Mouse (Mus musculus) heart, embryonic 10.5 days (tissue): ENCODE results near the gene Dedd2. TPM values are rescaled to one million over a fixed set of nuclear protein-coding genes. Genes with fewer than 3 reads are reported as not detected.

ENCODE experiments used
- DNase-seq: peaks from one replicate; pipeline ENCODE4 v3.0.0-alpha.2; 2017; ENCODE audit warnings: low spot score
- H3K27ac ChIP-seq: fragments of 300-500 bp; sonication (generic); 2 replicates; pipeline ENCODE4 v1.5.1; 2016; ENCODE audit warnings: mild to moderate bottlenecking
- H3K27me3 ChIP-seq: fragments of 300-500 bp; sonication (generic); 2 replicates; pipeline ENCODE4 v1.6.1; 2016; ENCODE audit warnings: mild to moderate bottlenecking; ENCODE audit not compliant: poor library complexity, insufficient read depth, severe bottlenecking
- H3K36me3 ChIP-seq: fragments of 300-500 bp; sonication (generic); 2 replicates; pipeline ENCODE4 v1.6.1; 2016; ENCODE audit warnings: mild to moderate bottlenecking, moderate library complexity
- H3K4me1 ChIP-seq: fragments of 300-500 bp; sonication (generic); 2 replicates; pipeline ENCODE4 v1.6.1; 2016; ENCODE audit warnings: mild to moderate bottlenecking
- H3K4me3 ChIP-seq: fragments of 300-500 bp; sonication (generic); 2 replicates; pipeline ENCODE4 v1.5.1; 2016; ENCODE audit warnings: mild to moderate bottlenecking, moderate library complexity
- H3K9me3 ChIP-seq: fragments of 300-500 bp; sonication (generic); 2 replicates; pipeline ENCODE4 v1.6.1; 2016; ENCODE audit warnings: mild to moderate bottlenecking, moderate library complexity
- WGBS: fragments of 180-500 bp; shearing (Covaris S2); methylation state at CpG from one replicate; pipeline ENCODE4 v1.1.7; 2016; 5-methylcytosine and 5-hydroxymethylcytosine counted together
- polyA plus RNA-seq: library from polyadenylated mRNA; unstranded; fragments of >200 nt; fragmentation: Nextera tagmentation; extraction: Ambion mirVana; gene quantifications from 2 replicates; pipeline ENCODE4 v1.2.1, GENCODE M21; 2016

Gene Dedd2
- polyA plus RNA-seq, 1 experiment from 2014 or later = 8.1 TPM

DNA sequence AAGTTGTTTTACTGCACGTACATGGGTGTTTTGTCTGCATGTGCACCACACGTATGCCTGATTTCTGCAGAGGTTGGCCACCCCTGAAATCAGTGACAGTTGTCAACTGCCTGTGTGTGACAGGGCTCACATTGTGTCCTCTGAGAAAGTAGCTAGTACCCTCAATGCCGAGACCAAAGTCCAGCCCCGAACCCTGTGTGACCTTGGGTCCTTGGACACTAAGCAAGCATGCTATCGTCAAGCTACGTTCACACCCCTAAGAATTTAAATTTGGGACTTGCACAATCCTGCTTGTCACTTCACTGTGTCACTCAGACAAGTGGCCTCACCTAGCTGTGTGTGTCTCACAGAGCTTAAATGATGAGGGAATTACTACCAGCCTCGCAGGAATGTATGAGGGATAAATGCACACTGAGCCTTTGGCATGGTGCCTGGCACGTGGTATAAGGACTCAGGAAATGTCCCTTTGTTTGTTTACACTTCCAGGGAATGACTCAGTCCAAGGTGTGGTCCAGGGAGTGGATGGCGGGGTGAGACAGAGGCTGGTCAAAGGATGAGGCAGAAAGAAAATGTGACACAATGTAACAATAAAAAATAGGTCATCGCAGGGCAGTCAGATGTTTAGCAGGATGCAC, 22.9 kb downstream of the Dedd2 start:
- H3K9me3 ChIP-seq = no peaks in the 10 kb centered on the region
- 0 out of 2 replicates have a peak, but pooled peaks cover 6% of the 10 kb centered on the region for H3K4me1 ChIP-seq
- WGBS = 56% methylated on average over 10 of the region's 10 CpGs
- no peak for DNase-seq
- H3K36me3 ChIP-seq = peaks cover 6% of the 10 kb centered on the region
- H3K4me3 ChIP-seq = no peak overlapping the region
- no peaks in the 10 kb centered on the region for H3K27me3 ChIP-seq
- H3K27ac ChIP-seq = no peak overlapping the region

DNA sequence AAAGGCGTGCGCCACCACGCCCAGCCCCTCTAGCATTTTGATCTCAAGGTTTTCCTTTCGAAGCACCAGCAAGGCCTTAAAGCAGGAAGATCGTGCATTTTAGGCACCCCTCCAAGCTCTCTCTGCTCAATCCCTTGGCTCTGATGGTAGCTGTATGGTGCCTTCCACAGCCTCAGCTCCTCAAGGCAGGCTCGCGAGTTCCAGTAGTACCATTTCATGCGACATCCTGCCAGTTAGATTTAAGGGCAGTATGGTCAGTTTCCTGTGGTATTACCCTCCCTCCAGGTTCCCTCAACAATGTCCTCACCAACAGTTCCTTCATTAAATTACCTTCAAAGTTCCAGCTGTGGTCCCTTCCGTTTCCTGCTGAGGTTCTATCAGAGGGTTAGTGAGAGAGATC, 24.3 kb downstream of the Dedd2 start:
- no peaks in the 10 kb centered on the region for H3K9me3 ChIP-seq
- no peak overlapping the region for H3K4me3 ChIP-seq
- no peak for DNase-seq
- WGBS = 84% methylated on average over 9 of the region's 9 CpGs
- no peaks in the 10 kb centered on the region for H3K27me3 ChIP-seq
- H3K36me3 ChIP-seq = no peaks in the 10 kb centered on the region
- no peak overlapping the region for H3K27ac ChIP-seq
- H3K4me1 ChIP-seq = 0 out of 2 replicates have a peak, but pooled peaks cover 6% of the 10 kb centered on the region

DNA sequence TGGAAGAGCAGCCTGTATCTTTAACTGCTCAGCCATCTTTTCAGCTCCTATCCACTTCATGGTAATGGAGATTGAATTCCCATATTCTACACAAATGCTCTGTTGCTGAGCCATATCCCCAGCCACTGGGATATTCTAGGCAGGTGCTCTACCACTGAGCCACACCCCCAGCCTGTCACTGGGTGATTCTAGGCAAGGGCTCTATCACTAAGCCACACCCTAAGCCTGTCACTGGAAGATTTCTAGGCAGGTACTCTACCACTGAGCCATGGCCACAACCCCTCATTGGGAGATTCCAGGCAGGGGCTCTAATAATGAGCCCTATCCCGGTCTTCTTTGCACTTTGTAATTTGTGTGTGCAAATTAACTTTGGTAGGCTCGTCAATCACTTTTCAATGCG, 25.3 kb downstream of the Dedd2 start:
- Histone ChIP-seq H3K9me3 (no peaks in the 10 kb centered on the region), H3K36me3 (no peaks in the 10 kb centered on the region), H3K4me3 (no peak overlapping the region), H3K27me3 (no peaks in the 10 kb centered on the region), H3K27ac (no peak overlapping the region), H3K4me1 (0 out of 2 replicates have a peak, but pooled peaks cover 6% of the 10 kb centered on the region)
- 75% methylated on average over 3 of the region's 3 CpGs for WGBS
- no peak for DNase-seq

- WGBS = 73% methylated on average over 8 of the region's 8 CpGs
- H3K9me3 ChIP-seq = no peaks in the 10 kb centered on the region
- no peaks in the 10 kb centered on the region for H3K27me3 ChIP-seq
- no peak overlapping the region for H3K4me3 ChIP-seq
- no peaks in the 10 kb centered on the region for H3K36me3 ChIP-seq
- H3K27ac ChIP-seq = no peak overlapping the region
- no peak for DNase-seq
- H3K4me1 ChIP-seq = no peaks in the 10 kb centered on the region
These were observed 28.3 kb downstream of the Dedd2 start for GRCm38 (mm10) chr7:25192110-25192509.

- H3K4me1 ChIP-seq = no peaks in the 10 kb centered on the region
- WGBS = 82% methylated on average over 11 of the region's 11 CpGs
- peaks cover 7% of the 10 kb centered on the region; the same call in 1 of the 2 replicates for H3K27me3 ChIP-seq
- no peak for DNase-seq
- no peaks in the 10 kb centered on the region for H3K36me3 ChIP-seq
- no peak overlapping the region for H3K4me3 ChIP-seq
- no peak overlapping the region for H3K27ac ChIP-seq
- H3K9me3 ChIP-seq = no peaks in the 10 kb centered on the region
These were observed 29.6 kb downstream of the Dedd2 start for GRCm38 (mm10) chr7:25190806-25191205.

GRCm38 (mm10) chr7:25187662-25188650, 32.5 kb downstream of the Dedd2 start:
- Histone ChIP-seq H3K9me3 (no peaks in the 10 kb centered on the region), H3K4me3 (no peak overlapping the region), H3K36me3 (no peaks in the 10 kb centered on the region), H3K27ac (no peak overlapping the region), H3K4me1 (no peaks in the 10 kb centered on the region), H3K27me3 (peaks cover 35% of the 10 kb centered on the region)
- 23% methylated on average over 21 of the region's 21 CpGs for WGBS
- peak; percentile 91 for DNase-seq

GRCm38 (mm10) chr7:25184091-25184490, 36.3 kb downstream of the Dedd2 start:
- no peak overlapping the region for H3K4me3 ChIP-seq
- peaks cover 74% of the 10 kb centered on the region for H3K27me3 ChIP-seq
- DNase-seq = no peak
- H3K4me1 ChIP-seq = peaks cover 15% of the 10 kb centered on the region
- no peaks in the 10 kb centered on the region for H3K9me3 ChIP-seq
- H3K36me3 ChIP-seq = no peaks in the 10 kb centered on the region
- 81% methylated on average over 6 of the region's 6 CpGs for WGBS
- H3K27ac ChIP-seq = no peak overlapping the region

DNA sequence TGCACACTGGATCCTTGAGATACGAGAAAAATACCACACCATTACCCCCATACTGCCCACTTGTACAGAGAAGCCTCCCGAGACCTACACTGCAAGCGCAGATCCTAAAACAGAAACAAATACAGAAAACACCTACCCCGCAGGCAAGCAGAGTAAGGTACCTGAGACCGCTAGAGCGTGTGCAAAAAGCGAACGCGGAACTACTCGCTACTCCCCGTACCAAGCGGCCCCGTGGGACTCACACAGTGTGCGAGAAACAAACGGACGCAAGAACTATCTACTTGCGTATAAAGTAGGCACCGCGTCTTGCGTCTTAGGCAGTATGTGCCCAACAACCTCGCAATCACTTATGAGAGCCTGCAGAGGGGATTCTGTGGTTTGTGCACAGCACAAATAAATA, 38.6 kb downstream of the Dedd2 start:
- Histone ChIP-seq H3K36me3 (no peaks in the 10 kb centered on the region), H3K4me3 (peak overlapping the region; percentile 35), H3K4me1 (peaks cover 23% of the 10 kb centered on the region), H3K27ac (no peak overlapping the region), H3K27me3 (peaks cover 97% of the 10 kb centered on the region), H3K9me3 (no peaks in the 10 kb centered on the region)
- DNase-seq = no peak
- 7% methylated on average over 21 of the region's 21 CpGs for WGBS

GRCm38 (mm10) chr7:25181331-25181790, 39.1 kb downstream of the Dedd2 start:
- H3K4me3 ChIP-seq = peak overlapping the region; percentile 35
- H3K9me3 ChIP-seq = no peaks in the 10 kb centered on the region
- peaks cover 100% of the 10 kb centered on the region for H3K27me3 ChIP-seq
- DNase-seq = no peak
- WGBS = 3% methylated on average over 15 of the region's 15 CpGs
- no peaks in the 10 kb centered on the region for H3K36me3 ChIP-seq
- H3K27ac ChIP-seq = no peak overlapping the region
- peaks cover 23% of the 10 kb centered on the region for H3K4me1 ChIP-seq

GRCm38 (mm10) chr7:25180512-25180911, 39.9 kb downstream of the Dedd2 start:
- Histone ChIP-seq H3K27me3 (peaks cover 100% of the 10 kb centered on the region), H3K9me3 (no peaks in the 10 kb centered on the region), H3K27ac (no peak overlapping the region), H3K4me3 (no peak overlapping the region), H3K36me3 (no peaks in the 10 kb centered on the region), H3K4me1 (peaks cover 23% of the 10 kb centered on the region)
- DNase-seq = no peak
- whole genome bisulfite sequencing = 4% methylated on average over 6 of the region's 6 CpGs

- under 1% methylated on average over 36 of the region's 56 CpGs for WGBS
- peaks cover 100% of the 10 kb centered on the region for H3K27me3 ChIP-seq
- peak within 1 kb of the TSS; percentile 60 for H3K4me3 ChIP-seq
- peaks cover 23% of the 10 kb centered on the region for H3K4me1 ChIP-seq
- no peaks in the 10 kb centered on the region for H3K36me3 ChIP-seq
- no peak within 1 kb of the TSS for H3K27ac ChIP-seq
- no peak for DNase-seq
- H3K9me3 ChIP-seq = no peaks in the 10 kb centered on the region
These were observed 40.7 kb downstream of the Dedd2 start, which contains the start of gene Pou2f2 for GRCm38 (mm10) chr7:25179606-25180161. TSS of gene Pou2f2 (minus strand) at chr7:25179726.

DNA sequence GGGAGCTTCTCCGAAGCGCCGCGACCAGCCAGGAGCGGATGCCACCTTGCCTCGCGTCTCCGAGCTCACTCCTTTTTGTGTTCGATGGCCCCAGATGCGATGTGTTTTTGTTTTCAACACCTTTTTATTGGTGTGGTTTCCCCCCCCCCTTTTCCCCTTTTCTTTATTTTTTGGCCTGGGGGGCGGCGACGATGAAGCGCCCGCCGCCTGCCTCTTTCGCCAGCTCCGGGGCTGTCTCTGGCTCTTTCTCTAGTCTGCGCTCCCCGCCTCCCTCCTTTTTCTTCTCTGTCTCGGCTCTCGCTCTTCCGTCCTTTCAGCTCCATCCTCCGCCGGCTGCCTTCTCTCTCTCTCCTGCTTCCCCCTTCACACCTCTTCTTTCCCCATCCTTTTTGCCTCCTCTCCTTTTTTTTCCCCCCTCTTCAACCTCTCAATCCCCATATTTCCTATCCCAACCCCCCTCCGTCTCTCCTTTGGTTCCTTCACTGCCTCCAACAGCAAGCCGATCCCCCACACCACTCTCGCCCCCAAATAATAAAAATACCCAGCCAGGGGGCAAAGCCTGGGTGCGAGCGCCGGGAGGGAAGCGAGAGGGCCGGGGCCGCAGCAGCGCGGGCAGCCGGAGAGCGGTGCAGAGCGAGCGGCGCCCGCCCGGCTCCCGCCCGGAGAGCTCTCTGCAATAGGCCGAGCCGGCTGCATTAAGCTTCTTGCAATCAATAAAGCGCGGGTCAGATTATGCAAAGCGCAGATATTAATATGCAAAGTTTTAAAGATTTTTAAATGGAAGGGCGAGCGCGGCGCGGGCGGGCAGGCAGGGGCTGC, 41.4 kb downstream of the Dedd2 start:
- Histone ChIP-seq H3K9me3 (no peaks in the 10 kb centered on the region), H3K4me1 (peaks cover 26% of the 10 kb centered on the region), H3K27ac (no peak overlapping the region), H3K27me3 (peaks cover 100% of the 10 kb centered on the region), H3K36me3 (no peaks in the 10 kb centered on the region), H3K4me3 (peak overlapping the region; percentile 60)
- 1% methylated on average over 56 of the region's 56 CpGs for WGBS
- no peak for DNase-seq
